8 mouse cellular contexts compared by ENCODE assay signal in the genomic region with DNA sequence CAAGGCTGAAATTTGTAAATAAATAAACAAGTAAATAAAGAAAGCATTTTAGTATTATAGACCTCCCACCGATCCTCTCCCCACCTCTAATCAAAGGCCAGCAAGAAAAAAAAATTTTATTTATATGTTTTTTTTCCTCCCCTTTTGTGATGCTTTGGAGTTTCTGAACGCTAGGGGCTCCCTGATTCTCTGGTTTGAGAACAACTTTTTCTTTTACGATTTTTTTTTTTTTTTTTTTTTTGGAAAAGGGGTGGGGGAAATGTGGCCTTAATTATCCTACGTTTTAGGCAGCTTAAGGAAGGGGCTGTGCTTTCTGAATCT. TPM values are rescaled to one million over a fixed set of nuclear protein-coding genes. Genes with fewer than 3 reads are reported as not detected.
DNase-seq lines count a peak whose midpoint lies in the region; ATAC-seq and TF ChIP-seq lines count a peak whose summit lies in the region.

No protein-coding gene starts in this region.

- TF ChIP-seq EP300 in liver, embryonic 14.5 days (IDR thresholded peaks at IDR 0.05; ENCODE audit: low read depth) = no peak

- no peak for ATAC-seq in liver, embryonic 14.5 days (ENCODE audit: insufficient read depth)

- H3K27ac ChIP-seq in gastrocnemius, adult 2 months = peak overlapping the region; percentile 95
- no peak overlapping the region for H3K27ac ChIP-seq in thymus, adult 2 months (ENCODE audit: control insufficient read depth, insufficient read depth, low read length)
- H3K27ac ChIP-seq in liver, embryonic 14.5 days = no peak overlapping the region

- peak; percentile 66 for TF ChIP-seq CTCF in gastrocnemius, adult 2 months (IDR thresholded peaks at IDR 0.05)
- TF ChIP-seq CTCF in thymus, adult 2 months (IDR thresholded peaks at IDR 0.05; ENCODE audit: borderline replicate concordance, control insufficient read depth, extremely low read depth, insufficient read depth, low read length, poor library complexity) = no peak
- TF ChIP-seq CTCF in liver, embryonic 14.5 days (IDR thresholded peaks at IDR 0.05; ENCODE audit: low read depth) = no peak; the same call in 1 of the 2 replicates

- H3K9ac ChIP-seq in liver, embryonic 14.5 days (replicated peaks) = no peak overlapping the region

- no peak for DNase-seq in gastrocnemius, adult 2 months
- DNase-seq in gastrocnemius, postnatal 4 days (ENCODE audit: low spot score in 2 of 2) = no peak
- no peak for DNase-seq in thymus, adult 2 months
- no peak for DNase-seq in thymus, postnatal 10 days (ENCODE audit: low spot score in 2 of 2)
- DNase-seq in liver, embryonic 14.5 days (ENCODE audit: low read depth in 3 of 3, low spot score in 3 of 3) = no peak
- peak; percentile 53 for DNase-seq in testis, postnatal 10 days (ENCODE audit: low spot score)
- DNase-seq in thymus, postnatal 14 days = no peak
- DNase-seq in left cerebral cortex, adult 8-10 months (ENCODE audit: low spot score in 2 of 2) = no peak

- H3K36me3 ChIP-seq in thymus, adult 2 months (ENCODE audit: control insufficient read depth, insufficient read depth, low read length) = no peaks in the 10 kb centered on the region
- H3K36me3 ChIP-seq in liver, embryonic 14.5 days (replicated peaks; ENCODE audit: control insufficient read depth, insufficient read depth, low read depth) = no peaks in the 10 kb centered on the region

- WGBS in thymus, adult 2 months = 0% methylated on average over 4 of the region's 4 CpGs
- WGBS in liver, embryonic 14.5 days (ENCODE audit: insufficient replicate concordance) = 5% methylated on average over 4 of the region's 4 CpGs

- H3K27me3 ChIP-seq in thymus, adult 2 months (ENCODE audit: control insufficient read depth, insufficient read depth, low read length) = no peaks in the 10 kb centered on the region
- peaks cover 27% of the 10 kb centered on the region for H3K27me3 ChIP-seq in liver, embryonic 14.5 days (ENCODE audit: control insufficient read depth, insufficient read depth, low read length)

- intact Hi-C loops in gastrocnemius, adult 2 months (cut with DNase I) = loop anchor here (1.0 to 10.0 kb wide), 6 partner anchors 45 to 938 kb away; no protein-coding TSS in a partner anchor

- H3K4me3 ChIP-seq in gastrocnemius, adult 2 months = peak overlapping the region; percentile 99
- H3K4me3 ChIP-seq in thymus, adult 2 months (ENCODE audit: control insufficient read depth, insufficient read depth, low read length) = peak overlapping the region; percentile 56
- peak overlapping the region; percentile 58 to 70; a peak in 3 of 4 replicates for H3K4me3 ChIP-seq in liver, embryonic 14.5 days (ENCODE audit: insufficient read depth in 1 of 2, low read depth in 2 of 2, low read length in 2 of 2)

- H3K4me1 ChIP-seq in thymus, adult 2 months (replicated peaks; ENCODE audit: control insufficient read depth, insufficient read depth, low read length) = 0 out of 2 replicates have a peak, but pooled peaks cover 2% of the 10 kb centered on the region
- no peaks in the 10 kb centered on the region for H3K4me1 ChIP-seq in liver, embryonic 14.5 days (replicated peaks; ENCODE audit: control insufficient read depth in 2 of 2, insufficient read depth in 2 of 2, low read length in 1 of 2)

- no peaks in the 10 kb centered on the region for H3K9me3 ChIP-seq in liver, embryonic 14.5 days (ENCODE audit: control insufficient read depth, low read length)

- H3K4me2 ChIP-seq in liver, embryonic 14.5 days (ENCODE audit: low read depth) = peak overlapping the region; percentile 47

- no peak for TF ChIP-seq POLR2A in thymus, adult 2 months (IDR thresholded peaks at IDR 0.05; ENCODE audit: control insufficient read depth, extremely low read depth, insufficient read depth, low read length, poor library complexity)

RNA-seq across cellular contexts. Expression of gene Plpp3, which starts 0.2 kb away (rescaled TPM):
- 10 to 100 TPM; 45.8 to 69.1 TPM for total RNA-seq in gastrocnemius, adult 2 months (2021)
- total RNA-seq in gastrocnemius, postnatal 4 days (2021) = 100 to 1,000 TPM; 116 to 119 TPM
- polyA plus RNA-seq in thymus, adult 2 months (2012; rRNA removed) = 20.1 and 23.3 TPM in 2 replicates
- polyA plus RNA-seq in liver, embryonic 14.5 days (2012; rRNA removed) = 5.6 and 5.7 TPM in 2 replicates
- polyA plus RNA-seq in liver, embryonic 14.5 days (2014; fragmentation: Nextera tagmentation; extraction: Ambion mirVana) = 7.0 and 9.6 TPM in 2 replicates
- 100 to 1,000 TPM; 191 to 207 (median 194) TPM for total RNA-seq in left cerebral cortex, adult 8-10 months (2022)

RNA-seq across cellular contexts. Expression of gene Prkaa2, which starts 47.2 kb away (rescaled TPM):
- total RNA-seq in gastrocnemius, adult 2 months (2021) = 100 to 1,000 TPM; 135 to 136 TPM
- 10 to 100 TPM; 44.4 to 46.8 TPM for total RNA-seq in gastrocnemius, postnatal 4 days (2021)
- polyA plus RNA-seq in thymus, adult 2 months (2012; rRNA removed) = 0.89 and 1.7 TPM in 2 replicates
- polyA plus RNA-seq in liver, embryonic 14.5 days (2012; rRNA removed) = 0.12 and 0.17 TPM in 2 replicates
- 0.19 and 0.40 TPM in 2 replicates for polyA plus RNA-seq in liver, embryonic 14.5 days (2014; fragmentation: Nextera tagmentation; extraction: Ambion mirVana)
- 10 to 100 TPM; 28.1 to 33.4 (median 28.7) TPM for total RNA-seq in left cerebral cortex, adult 8-10 months (2022)
